Mouse (Mus musculus) liver, postnatal 0 days (tissue): Measurements from ENCODE around the gene Guca2b. TPM values are rescaled to one million over a fixed set of nuclear protein-coding genes. Genes with fewer than 3 reads are reported as not detected.

Source experiments
- ATAC-seq: fragments of 200-750 bp; cut with Nextera tagmentation; 2 replicates; pipeline ENCODE4 v1.8.0; 2017; ENCODE audit warnings: mild to moderate bottlenecking, moderate library complexity
- DNase-seq: peaks from one replicate; pipeline ENCODE4 v3.0.0-alpha.2; 2016
- H3K27ac ChIP-seq: fragments of 300-500 bp; sonication (generic); 2 replicates; pipeline ENCODE4 v1.5.1; 2014; ENCODE audit warnings: antibody characterized with exemption, moderate library complexity, mild to moderate bottlenecking, low read depth
- H3K27me3 ChIP-seq: fragments of 300-500 bp; sonication (generic); 2 replicates; pipeline ENCODE4 v1.6.1; 2014; ENCODE audit warnings: low read length, control low read depth, mixed read lengths; ENCODE audit not compliant: insufficient read depth
- H3K36me3 ChIP-seq: fragments of 300-500 bp; sonication (generic); replicated peaks from 2 replicates; pipeline ENCODE4 v1.6.1; 2014; ENCODE audit warnings: mild to moderate bottlenecking, control low read depth, low read length, moderate library complexity, mixed read lengths; ENCODE audit not compliant: insufficient read depth
- H3K4me1 ChIP-seq: fragments of 300-500 bp; sonication (generic); 2 replicates; pipeline ENCODE4 v1.6.1; 2014; ENCODE audit warnings: antibody characterized with exemption, mild to moderate bottlenecking, control low read depth; ENCODE audit not compliant: insufficient read depth
- H3K4me2 ChIP-seq: fragments of 300-500 bp; sonication (generic); 2 replicates; pipeline ENCODE4 v1.6.1; 2014; ENCODE audit warnings: low read depth, mild to moderate bottlenecking, low read length, moderate library complexity, mixed read lengths
- H3K4me3 ChIP-seq: fragments of 300-500 bp; sonication (generic); 2 replicates; pipeline ENCODE4 v1.5.1; 2014; ENCODE audit warnings: low read depth, low read length
- H3K9ac ChIP-seq: fragments of 300-500 bp; sonication (generic); replicated peaks from 2 replicates; pipeline ENCODE4 v1.6.1; 2014; ENCODE audit warnings: mild to moderate bottlenecking, moderate library complexity
- H3K9me3 ChIP-seq: fragments of 300-500 bp; sonication (generic); 2 replicates; pipeline ENCODE4 v1.6.1; 2016; ENCODE audit warnings: mild to moderate bottlenecking, control low read depth, low read length, mixed read lengths
- CTCF ChIP-seq: sonication (generic); IDR thresholded peaks from 2 replicates; pipeline ENCODE4 v1.5.1; 2016; ENCODE audit warnings: antibody characterized with exemption, low read depth
- EP300 ChIP-seq: IDR thresholded peaks from 2 replicates; pipeline ENCODE4 v1.6.1; 2016; ENCODE audit warnings: antibody characterized with exemption, low read depth, mild to moderate bottlenecking
- WGBS: fragments of 180-500 bp; shearing (Covaris S2); extraction: QIAGEN DNeasy Blood & Tissue Kit; methylation state at CpG from one replicate; pipeline ENCODE4 v1.1.7; 2014; ENCODE audit not compliant: insufficient replicate concordance; 5-methylcytosine and 5-hydroxymethylcytosine counted together
- polyA plus RNA-seq: library from polyadenylated mRNA; unstranded; fragments of >200 nt; fragmentation: Nextera tagmentation; extraction: Ambion mirVana; gene quantifications from 2 replicates; pipeline ENCODE4 v1.2.1, GENCODE M21; 2015

The Guca2b gene
- polyA plus RNA-seq, result not detected in 2 replicates

DNA sequence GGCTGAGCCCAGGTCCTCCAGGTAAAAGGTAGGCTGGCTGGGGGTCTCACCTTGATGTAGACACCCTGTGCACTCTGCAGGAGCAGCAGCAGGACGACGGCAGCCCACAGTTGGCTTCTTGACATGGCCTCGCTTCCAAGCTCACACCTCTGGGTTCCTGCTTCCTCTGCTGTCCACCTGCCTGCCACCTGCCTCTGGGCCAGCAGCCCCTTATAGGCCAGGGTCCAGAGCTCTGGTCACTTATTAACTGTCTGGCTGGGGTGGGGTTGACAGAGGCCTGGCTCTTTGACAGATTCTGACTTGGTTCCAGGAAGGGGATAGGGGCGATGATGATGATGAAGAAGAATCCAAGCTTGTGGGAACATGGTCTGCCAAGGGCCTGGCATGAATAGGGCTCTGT, at the start of gene Guca2b:
Gene Guca2b (minus strand): TSS at position 224 of the 400 bp plus-strand sequence.
- Histone ChIP-seq H3K9ac (no peak within 1 kb of the TSS), H3K4me1 (no peaks in the 10 kb centered on the region), H3K9me3 (no peaks in the 10 kb centered on the region), H3K27me3 (no peaks in the 10 kb centered on the region), H3K4me2 (no peak within 1 kb of the TSS), H3K27ac (no peak within 1 kb of the TSS), H3K36me3 (no peaks in the 10 kb centered on the region), H3K4me3 (no peak within 1 kb of the TSS)
- 76% methylated on average over 4 of the region's 4 CpGs for WGBS
- ATAC-seq (no peak), DNase-seq (no peak)
- TF ChIP-seq EP300 (no peak), CTCF (no peak)

DNA sequence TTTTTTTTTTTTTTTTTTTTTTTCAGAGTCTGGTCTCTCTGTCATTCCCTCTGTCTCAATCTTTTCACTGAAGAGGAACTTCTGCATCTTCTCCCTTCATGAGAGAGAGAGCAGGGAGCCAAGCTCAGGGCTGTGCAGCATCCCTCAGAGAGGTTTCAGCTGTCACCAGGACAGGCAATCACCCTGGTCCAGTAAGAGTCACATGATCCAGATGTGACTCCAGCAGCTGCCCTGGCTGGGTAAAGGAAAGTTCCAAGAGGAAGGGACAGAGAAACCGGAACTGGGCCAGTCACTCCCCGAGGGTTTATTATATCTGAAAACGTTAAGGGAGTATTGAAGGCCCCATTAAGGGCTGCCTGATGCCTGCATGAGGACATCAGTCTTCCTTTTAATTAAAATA, 49.0 kb upstream of the Guca2b start:
- 32% methylated on average over 3 of the region's 3 CpGs for WGBS
- DNase-seq (no peak), ATAC-seq (no peak)
- no peak overlapping the region for H3K4me3 ChIP-seq
- no peaks in the 10 kb centered on the region for H3K4me1 ChIP-seq
- no peaks in the 10 kb centered on the region for H3K27me3 ChIP-seq
- H3K36me3 ChIP-seq, result no peaks in the 10 kb centered on the region
- H3K4me2 ChIP-seq, result no peak overlapping the region
- H3K27ac ChIP-seq, result no peak overlapping the region
- no peak overlapping the region for H3K9ac ChIP-seq
- TF ChIP-seq CTCF (no peak), EP300 (no peak)
- no peaks in the 10 kb centered on the region for H3K9me3 ChIP-seq

DNA sequence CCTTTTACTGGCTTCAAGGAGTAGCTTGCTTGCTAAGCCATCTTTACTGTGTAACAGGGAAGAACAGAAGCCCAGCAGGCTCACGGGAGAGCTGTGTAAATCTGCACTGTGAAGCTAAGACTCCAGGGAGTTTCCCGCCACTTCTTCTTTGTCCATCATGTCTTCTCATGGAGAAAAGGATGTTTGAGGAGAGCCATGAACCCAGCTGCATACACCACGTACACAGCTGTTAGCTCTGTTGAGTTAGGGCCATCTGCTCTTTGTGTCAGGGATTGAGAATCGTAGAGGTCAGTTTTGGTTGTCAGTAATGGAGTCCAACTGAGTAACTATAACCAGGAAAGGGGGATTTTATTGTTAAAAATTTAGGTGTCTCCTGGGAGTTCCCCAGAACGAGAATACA, 48.6 kb upstream of the Guca2b start:
- TF ChIP-seq CTCF (no peak), EP300 (no peak)
- Histone ChIP-seq H3K4me3 (no peak overlapping the region), H3K36me3 (no peaks in the 10 kb centered on the region), H3K27ac (no peak overlapping the region), H3K27me3 (no peaks in the 10 kb centered on the region), H3K9me3 (no peaks in the 10 kb centered on the region), H3K4me2 (no peak overlapping the region), H3K4me1 (no peaks in the 10 kb centered on the region), H3K9ac (no peak overlapping the region)
- ATAC-seq (no peak), DNase-seq (no peak)
- 72% methylated on average over 5 of the region's 5 CpGs for WGBS

DNA sequence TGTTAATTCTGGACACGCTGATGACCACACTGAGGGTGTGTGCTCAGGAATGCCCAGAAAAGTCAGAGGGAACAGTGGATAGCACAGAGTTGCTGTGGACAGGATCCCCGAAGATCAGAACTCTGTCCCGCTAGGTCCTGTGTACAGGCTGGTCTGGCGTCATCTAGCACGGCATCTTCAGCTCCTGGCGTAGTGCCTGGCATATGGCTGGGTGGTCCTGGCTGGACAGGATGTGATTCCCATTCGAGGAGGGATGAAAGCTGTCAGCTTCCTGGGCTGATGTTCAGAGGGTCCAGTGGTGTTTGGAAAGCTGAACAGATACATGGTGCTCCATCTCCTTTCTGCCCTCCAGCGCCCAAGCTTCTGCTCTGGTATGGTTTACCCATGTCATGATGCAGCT, 45.2 kb upstream of the Guca2b start:
- TF ChIP-seq CTCF (no peak), EP300 (no peak)
- DNase-seq (no peak), ATAC-seq (no peak)
- Histone ChIP-seq H3K27me3 (no peaks in the 10 kb centered on the region), H3K9me3 (no peaks in the 10 kb centered on the region), H3K36me3 (no peaks in the 10 kb centered on the region), H3K27ac (no peak overlapping the region), H3K4me3 (no peak overlapping the region), H3K9ac (no peak overlapping the region), H3K4me1 (no peaks in the 10 kb centered on the region), H3K4me2 (no peak overlapping the region)
- WGBS, result 72% methylated on average over 8 of the region's 8 CpGs

DNA sequence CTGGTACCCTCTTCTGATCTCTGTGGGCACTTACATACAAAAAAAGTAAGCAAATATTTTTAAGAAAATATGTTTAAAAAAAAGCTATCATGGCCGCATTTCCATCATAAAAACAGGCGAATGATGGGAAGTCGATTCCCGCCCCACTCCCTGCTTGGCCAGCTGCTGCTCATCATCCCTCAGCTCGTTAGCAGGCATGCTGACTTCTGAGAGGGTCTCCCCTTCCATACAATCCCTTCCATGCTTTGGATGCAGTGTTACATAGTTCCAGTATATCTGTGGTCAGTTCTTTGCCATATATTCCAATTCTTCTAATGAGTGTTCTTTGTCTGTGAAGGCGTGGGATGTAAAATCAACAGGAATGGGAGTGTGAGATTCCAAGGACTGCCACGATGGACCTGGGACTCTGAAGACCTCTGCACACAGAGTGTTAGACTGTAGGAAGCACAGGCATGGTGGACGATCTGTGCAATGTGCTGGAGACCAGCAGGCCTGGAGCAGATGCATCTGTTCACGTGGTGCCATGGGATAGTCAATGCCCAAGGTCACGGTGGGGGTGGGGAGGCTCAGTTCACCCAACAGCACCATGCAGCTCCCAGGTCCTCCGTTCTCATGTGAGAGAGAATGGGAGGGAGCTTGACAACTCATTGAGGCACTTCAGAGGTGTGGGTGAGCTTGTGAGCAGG, 42.7 kb upstream of the Guca2b start:
- 81% methylated on average over 11 of the region's 11 CpGs for WGBS
- no peak overlapping the region for H3K27ac ChIP-seq
- no peak overlapping the region for H3K4me2 ChIP-seq
- no peak for TF ChIP-seq EP300
- no peak for TF ChIP-seq CTCF
- H3K4me3 ChIP-seq, result no peak overlapping the region
- ATAC-seq (no peak), DNase-seq (no peak)
- no peaks in the 10 kb centered on the region for H3K4me1 ChIP-seq
- no peaks in the 10 kb centered on the region for H3K36me3 ChIP-seq
- no peak overlapping the region for H3K9ac ChIP-seq
- no peaks in the 10 kb centered on the region for H3K27me3 ChIP-seq
- no peaks in the 10 kb centered on the region for H3K9me3 ChIP-seq

DNA sequence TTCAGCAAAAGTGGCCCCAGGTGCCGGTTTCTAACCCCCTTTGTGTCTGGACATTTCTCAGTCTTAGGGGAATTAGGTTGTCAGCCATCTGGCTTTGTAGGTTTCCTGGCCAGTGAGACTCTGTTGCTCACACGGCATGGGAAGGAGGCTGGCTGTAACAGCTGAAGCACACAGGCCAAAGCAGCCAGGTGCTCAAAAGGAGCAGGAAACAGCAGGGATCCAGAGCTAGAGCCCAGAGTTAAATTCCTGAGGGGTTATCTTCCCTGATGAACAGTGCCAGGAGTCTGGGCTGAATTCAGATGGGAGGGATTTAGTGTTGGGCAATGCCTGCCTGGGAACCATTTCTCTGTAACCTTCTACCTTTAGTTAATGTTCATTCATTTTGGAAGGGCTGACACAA, 39.6 kb upstream of the Guca2b start:
- no peak overlapping the region for H3K4me2 ChIP-seq
- TF ChIP-seq CTCF (no peak), EP300 (no peak)

More for the DNA sequence above, 39.6 kb upstream of the Guca2b start:
- no peak for DNase-seq
- no peaks in the 10 kb centered on the region for H3K9me3 ChIP-seq
- H3K9ac ChIP-seq, result no peak overlapping the region
- WGBS, result 57% methylated on average over 2 of the region's 2 CpGs
- H3K4me3 ChIP-seq, result no peak overlapping the region
- no peak for ATAC-seq
- no peaks in the 10 kb centered on the region for H3K36me3 ChIP-seq
- H3K27me3 ChIP-seq, result no peaks in the 10 kb centered on the region
- no peak overlapping the region for H3K27ac ChIP-seq
- no peaks in the 10 kb centered on the region for H3K4me1 ChIP-seq
